Mouse (Mus musculus) small intestine, adult 2 months (tissue): ENCODE results near the gene Ttc7b.

ENCODE experiments used
- CTCF ChIP-seq: fragments of 200-500 bp; IDR thresholded peaks from 2 replicates; pipeline ENCODE4 v1.5.1; 2012; ENCODE audit warnings: low read depth, mild to moderate bottlenecking, control low read depth, inconsistent platforms, low read length, moderate library complexity, mixed read lengths; ENCODE audit not compliant: insufficient replicate concordance, insufficient read length; ENCODE audit errors: extremely low read depth
- POLR2A ChIP-seq: fragments of 200-500 bp; IDR thresholded peaks from 2 replicates; pipeline ENCODE4 v1.6.1; 2012; ENCODE audit warnings: low read depth, mild to moderate bottlenecking, control low read depth, inconsistent platforms, low read length, moderate library complexity

- no peak for TF ChIP-seq POLR2A
- no peak for TF ChIP-seq CTCF
Observed at GRCm38 (mm10) chr12:100392466-100392865, 128.2 kb downstream of the Ttc7b start.
